Mouse (Mus musculus) erythroblast, adult 5-6 weeks (primary cell): Measurements from ENCODE around the gene Prpf8. TPM values are rescaled to one million over a fixed set of nuclear protein-coding genes. Genes with fewer than 3 reads are reported as not detected.

Source experiments
- ATAC-seq: replicated peaks from 2 replicates; pipeline ENCODE4 v1.8.0; 2016; ENCODE audit warnings: moderate number of reproducible peaks, mild to moderate bottlenecking, moderate TSS enrichment, inconsistent platforms; ENCODE audit not compliant: poor library complexity, low FRiP score, severe bottlenecking
- total RNA-seq, 2 experiments: library from RNA; stranded (forward) in 1 of 2; stranded (reverse) in 1 of 2; fragments of 150-400 nt in 1 of 2; fragments of 200-764, 138-1000 nt in 1 of 2; gene quantifications; 2 replicates each; pipeline versions ENCODE4 v1.2.3 to v1.2.4; 2015 to 2017; ENCODE audit warnings: low replicate concordance in 2 of 2

The Prpf8 gene
- total RNA-seq, 2 experiments from 2014 or later = 27.0 to 42.3 TPM

- no peak; the same call in 1 of the 2 replicates for ATAC-seq
Measured at GRCm38 (mm10) chr11:75486192-75486591, 424 bp upstream of the Prpf8 start.

- ATAC-seq = no peak
Measured at GRCm38 (mm10) chr11:75487496-75487895, 880 bp downstream of the Prpf8 start.

- ATAC-seq = no peak
Measured at GRCm38 (mm10) chr11:75494296-75495049, 7.9 kb downstream of the Prpf8 start.

DNA sequence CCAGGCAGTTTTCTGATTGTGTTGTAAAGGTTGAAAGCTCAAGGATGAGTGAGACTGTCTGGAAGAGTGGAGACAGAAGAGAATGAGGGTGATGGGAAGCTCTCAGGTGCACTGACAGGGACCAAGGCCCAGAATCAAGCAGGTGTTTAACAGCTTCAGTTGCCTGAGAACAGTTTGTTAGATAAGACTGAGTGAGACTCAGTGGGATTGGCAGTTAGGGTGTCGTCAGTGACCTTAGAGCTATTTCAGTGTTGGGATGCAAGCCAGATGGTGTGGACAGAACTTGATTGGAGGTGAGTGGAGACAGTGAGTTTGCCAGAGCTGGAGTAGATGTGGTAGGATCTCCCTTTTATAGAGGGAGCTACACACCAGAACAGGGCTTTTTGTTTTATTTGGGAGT lies 11.5 kb downstream of the Prpf8 start:
- no peak for ATAC-seq

DNA sequence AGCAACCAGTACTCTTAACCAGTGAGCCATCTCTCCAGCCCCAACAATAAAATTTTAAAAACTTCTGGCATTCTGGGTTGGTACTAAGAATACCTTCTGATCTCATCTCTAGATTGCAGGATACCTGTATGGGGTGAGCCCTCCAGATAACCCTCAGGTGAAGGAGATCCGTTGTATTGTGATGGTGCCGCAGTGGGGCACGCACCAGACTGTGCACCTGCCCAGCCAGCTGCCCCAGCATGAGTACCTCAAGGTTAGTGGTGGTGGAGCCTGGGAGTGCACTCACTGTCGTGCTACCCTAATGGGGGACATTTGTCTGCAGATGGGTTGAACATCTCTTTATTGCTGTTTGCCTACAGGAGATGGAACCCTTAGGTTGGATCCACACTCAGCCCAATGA lies 21.5 kb downstream of the Prpf8 start:
- no peak for ATAC-seq

- ATAC-seq = no peak
Measured at GRCm38 (mm10) chr11:75508904-75509303, 22.3 kb downstream of the Prpf8 start.

DNA sequence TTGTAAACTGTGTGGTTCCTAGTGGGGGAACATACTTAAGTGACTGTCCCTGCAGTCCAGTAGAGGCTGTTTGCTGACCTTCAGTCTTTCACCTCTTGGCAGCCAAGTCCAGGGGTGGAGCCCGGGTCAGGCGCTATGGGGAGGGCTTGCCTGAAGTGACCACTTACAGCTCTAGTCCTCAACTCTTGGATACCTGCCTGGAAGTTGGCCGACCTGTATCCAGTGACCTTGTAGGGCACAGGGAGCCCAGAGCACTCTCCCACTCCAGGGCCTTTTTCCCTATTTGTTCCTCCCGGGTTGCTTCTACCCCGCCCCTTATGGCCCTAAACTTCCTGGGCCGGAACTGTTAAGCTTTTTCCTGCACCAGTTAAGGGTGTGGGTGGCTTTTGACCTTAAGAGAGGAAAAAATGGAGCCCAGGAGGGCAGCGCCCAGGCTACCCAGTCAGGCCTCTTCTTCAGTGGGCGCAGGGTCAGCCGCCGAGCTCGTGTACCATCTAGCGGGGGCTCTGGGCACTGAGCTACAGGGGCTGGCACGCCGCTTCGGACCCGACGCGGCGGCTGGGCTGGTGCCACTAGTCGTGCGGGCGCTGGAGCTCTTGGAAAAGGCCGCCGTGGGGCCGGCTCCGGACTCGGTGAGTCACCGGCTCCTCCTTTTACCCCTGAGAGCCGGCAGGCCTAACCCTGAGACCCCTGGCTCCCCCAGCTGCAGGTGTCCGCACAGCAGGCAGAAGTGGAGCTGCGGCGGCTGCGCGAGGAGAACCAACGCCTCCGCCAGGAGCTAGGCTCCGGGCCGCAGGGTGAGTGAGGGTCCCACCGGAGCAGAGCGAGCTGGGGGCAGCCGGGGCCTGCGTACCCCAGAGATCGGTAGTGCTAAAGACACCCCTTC lies 23.4 kb downstream of the Prpf8 start, which contains the start of gene Rilp:
Gene Rilp (plus strand): TSS at position 354 of the 886 bp plus-strand sequence.
- ATAC-seq = peak; percentile 56

DNA sequence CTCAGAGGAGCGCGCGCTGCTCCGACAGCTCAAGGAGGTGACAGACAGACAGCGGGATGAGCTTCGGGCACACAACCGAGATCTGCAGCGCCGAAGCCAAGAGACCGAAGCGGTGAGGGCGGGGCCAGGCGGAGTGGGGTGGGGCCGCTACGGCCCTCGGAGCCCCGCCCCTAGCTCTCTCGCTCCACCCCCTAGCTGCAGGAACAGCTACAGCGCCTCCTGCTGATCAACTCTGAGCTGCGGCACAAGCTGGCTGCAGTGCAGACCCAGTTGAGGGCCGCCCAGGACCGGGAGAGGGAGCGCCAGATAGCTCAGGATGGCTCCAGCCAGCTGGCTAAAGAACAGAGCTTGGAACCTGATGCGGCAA lies 24.0 kb downstream of the Prpf8 start:
- peak; percentile 88 for ATAC-seq

- no peak for ATAC-seq
Measured at GRCm38 (mm10) chr11:75511213-75511612, 24.6 kb downstream of the Prpf8 start.

GRCm38 (mm10) chr11:75512301-75513018 lies 25.8 kb downstream of the Prpf8 start:
- ATAC-seq = no peak

GRCm38 (mm10) chr11:75513336-75513735 lies 26.7 kb downstream of the Prpf8 start, which contains the start of gene Scarf1:
Scarf1 (plus strand) TSS chr11:75513540.
- no peak for ATAC-seq

- ATAC-seq = no peak
Measured at GRCm38 (mm10) chr11:75515186-75515585, 28.6 kb downstream of the Prpf8 start.

DNA sequence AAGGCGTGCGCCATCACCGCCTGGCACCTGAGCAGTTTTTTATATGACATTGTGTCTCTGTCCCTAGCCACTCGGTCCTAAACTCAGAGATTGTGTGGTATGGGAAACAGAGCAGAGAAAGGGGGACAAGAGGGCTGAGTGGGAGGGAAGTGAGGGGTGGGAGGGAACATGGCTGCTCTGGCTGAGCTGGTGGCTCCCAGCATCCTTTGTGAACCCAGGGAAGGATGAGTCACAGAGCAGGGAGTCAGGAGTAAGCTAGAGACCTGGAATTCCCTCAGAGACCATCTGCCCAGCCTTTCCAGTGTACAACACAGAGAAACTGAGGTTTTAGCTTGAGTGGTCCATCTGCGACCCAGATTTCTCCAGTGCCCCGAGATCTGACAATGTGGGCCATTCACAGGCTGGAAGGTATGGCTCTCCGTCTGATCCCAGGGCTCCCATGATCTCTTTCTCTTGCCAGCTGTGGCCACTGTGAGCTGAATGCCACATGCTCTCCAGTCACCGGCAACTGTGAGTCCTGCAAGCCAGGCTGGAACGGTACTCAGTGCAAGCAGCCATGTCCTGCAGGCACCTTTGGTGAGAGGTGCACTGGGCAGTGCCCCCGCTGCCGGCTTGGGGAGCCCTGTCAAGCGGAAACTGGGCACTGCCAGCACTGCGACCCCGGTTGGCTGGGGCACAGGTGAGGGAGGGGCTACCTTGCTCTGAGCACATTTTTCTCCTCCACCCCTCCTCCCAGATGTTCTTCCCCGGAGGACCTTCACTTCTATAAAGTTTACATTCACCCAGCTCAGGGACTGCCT lies 33.4 kb downstream of the Prpf8 start:
- ATAC-seq = no peak

GRCm38 (mm10) chr11:75521609-75522008 lies 35.0 kb downstream of the Prpf8 start:
- no peak for ATAC-seq

DNA sequence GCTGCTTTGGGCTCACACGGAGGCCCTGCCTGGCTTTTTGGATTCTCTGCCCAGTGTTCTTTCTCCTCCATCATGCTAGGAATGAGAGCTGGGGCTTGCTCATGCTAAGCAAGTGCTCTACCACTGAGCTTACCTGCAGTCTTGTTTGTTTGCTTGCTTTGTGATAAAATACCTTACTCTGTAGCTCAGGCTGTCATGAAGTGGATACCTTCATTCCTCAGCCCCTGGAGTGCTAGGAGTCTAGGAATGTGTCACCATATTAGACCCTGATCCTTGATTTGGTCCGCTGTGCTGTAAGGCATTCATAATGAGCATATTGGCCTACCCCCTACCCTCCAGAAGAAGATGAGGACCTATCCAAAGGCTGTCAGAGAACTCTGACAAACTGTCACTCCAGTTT lies 36.2 kb downstream of the Prpf8 start:
- no peak for ATAC-seq

GRCm38 (mm10) chr11:75525531-75526125 lies 39.0 kb downstream of the Prpf8 start:
- no peak for ATAC-seq

- no peak for ATAC-seq
Measured at GRCm38 (mm10) chr11:75526943-75527342, 40.3 kb downstream of the Prpf8 start.

- ATAC-seq = no peak
Measured at GRCm38 (mm10) chr11:75529771-75530170, 43.2 kb downstream of the Prpf8 start.

DNA sequence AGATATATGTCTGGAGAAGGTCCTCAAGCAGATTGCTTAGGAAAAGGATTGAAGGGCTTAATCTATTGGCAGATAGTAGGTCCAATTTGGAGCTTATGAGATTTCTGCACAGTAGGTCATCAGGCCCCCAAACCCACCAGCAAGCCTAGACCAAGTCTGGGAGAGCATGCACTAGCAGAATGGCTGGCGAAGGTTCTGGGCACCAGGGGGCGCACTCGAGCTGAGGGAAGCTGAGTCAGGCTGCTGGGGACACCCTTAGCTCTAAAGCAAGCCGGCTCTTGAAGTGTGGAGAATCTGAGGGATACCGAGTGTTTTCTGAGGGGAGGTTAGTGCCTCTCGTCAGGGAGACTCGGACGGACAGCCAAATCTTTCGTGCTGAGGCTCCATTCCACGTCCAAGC lies 43.7 kb downstream of the Prpf8 start:
- ATAC-seq = peak; percentile 76
